Mouse (Mus musculus) common myeloid progenitor, adult 5-6 weeks (primary cell): ENCODE data around the gene Ntm. TPM values are rescaled to one million over a fixed set of nuclear protein-coding genes. Genes with fewer than 3 reads are reported as not detected.

ENCODE experiments used
- ATAC-seq: replicated peaks from 2 replicates; pipeline ENCODE4 v1.8.0; 2016; ENCODE audit warnings: low read depth, mild to moderate bottlenecking, moderate TSS enrichment, inconsistent platforms; ENCODE audit not compliant: poor library complexity, severe bottlenecking
- total RNA-seq: library from RNA; stranded (forward); fragments of 200-1000, 187-1606 nt; gene quantifications from 2 replicates; pipeline ENCODE4 v1.2.3, GENCODE M21; 2017

Gene Ntm
- total RNA-seq, 1 experiment from 2014 or later, result not detected

GRCm38 (mm10) chr9:29387136-29387535 is 575.8 kb downstream of the Ntm start:
- ATAC-seq, result no peak

GRCm38 (mm10) chr9:29377172-29378002 is 585.6 kb downstream of the Ntm start:
- ATAC-seq, result no peak

- no peak for ATAC-seq
Measured at GRCm38 (mm10) chr9:29371341-29371740, 591.6 kb downstream of the Ntm start.

GRCm38 (mm10) chr9:29369621-29370020 is 593.3 kb downstream of the Ntm start:
- ATAC-seq, result no peak

- no peak for ATAC-seq
Measured at GRCm38 (mm10) chr9:29368291-29368690, 594.6 kb downstream of the Ntm start.

GRCm38 (mm10) chr9:29357796-29358195 is 605.1 kb downstream of the Ntm start:
- ATAC-seq, result no peak

- no peak for ATAC-seq
Measured at GRCm38 (mm10) chr9:29342303-29342702, 620.6 kb downstream of the Ntm start.

- ATAC-seq, result no peak
Measured at GRCm38 (mm10) chr9:29341292-29341691, 621.6 kb downstream of the Ntm start.

- ATAC-seq, result no peak
Measured at GRCm38 (mm10) chr9:29335671-29336070, 627.3 kb downstream of the Ntm start.

GRCm38 (mm10) chr9:29332296-29333090 is 630.4 kb downstream of the Ntm start:
- ATAC-seq, result no peak

- no peak for ATAC-seq
Measured at GRCm38 (mm10) chr9:29330486-29330885, 632.5 kb downstream of the Ntm start.

- no peak for ATAC-seq
Measured at GRCm38 (mm10) chr9:29326283-29326682, 636.7 kb downstream of the Ntm start.

- no peak for ATAC-seq
Measured at GRCm38 (mm10) chr9:29325137-29325536, 637.8 kb downstream of the Ntm start.

- no peak for ATAC-seq
Measured at GRCm38 (mm10) chr9:29319197-29319596, 643.7 kb downstream of the Ntm start.

- no peak for ATAC-seq
Measured at GRCm38 (mm10) chr9:29318676-29319162, 644.2 kb downstream of the Ntm start.

GRCm38 (mm10) chr9:29317623-29318022 is 645.3 kb downstream of the Ntm start:
- ATAC-seq, result no peak

GRCm38 (mm10) chr9:29315842-29316241 is 647.1 kb downstream of the Ntm start:
- ATAC-seq, result no peak

GRCm38 (mm10) chr9:29306961-29307360 is 656.0 kb downstream of the Ntm start:
- ATAC-seq, result no peak

- ATAC-seq, result no peak
Measured at GRCm38 (mm10) chr9:29298340-29298739, 664.6 kb downstream of the Ntm start.

- no peak for ATAC-seq
Measured at GRCm38 (mm10) chr9:29296752-29297151, 666.2 kb downstream of the Ntm start.
